Mouse (Mus musculus) midbrain, embryonic 14.5 days (tissue): Measurements from ENCODE around the gene Prkrip1. TPM values are rescaled to one million over a fixed set of nuclear protein-coding genes. Genes with fewer than 3 reads are reported as not detected.

Source experiments
- ATAC-seq: fragments of 200-750 bp; cut with Nextera tagmentation; 2 replicates; pipeline ENCODE4 v1.8.0; 2017; ENCODE audit warnings: moderate number of reproducible peaks, moderate library complexity; ENCODE audit not compliant: low FRiP score, low TSS enrichment
- DNase-seq: peaks from one replicate; pipeline ENCODE4 v3.0.0-alpha.2; 2015
- H3K27ac ChIP-seq: fragments of 300-500 bp; sonication (generic); replicated peaks from 2 replicates; pipeline ENCODE4 v1.5.1; 2014; ENCODE audit warnings: mild to moderate bottlenecking, low read depth, low read length, moderate library complexity
- H3K27me3 ChIP-seq: fragments of 300-500 bp; sonication (generic); 2 replicates; pipeline ENCODE4 v1.6.1; 2014; ENCODE audit warnings: low read length, control low read depth, mixed read lengths; ENCODE audit not compliant: control insufficient read depth, insufficient read depth
- H3K36me3 ChIP-seq: fragments of 300-500 bp; sonication (generic); 2 replicates; pipeline ENCODE4 v1.6.1; 2014; ENCODE audit warnings: low read length, control low read depth; ENCODE audit not compliant: control insufficient read depth, insufficient read depth
- H3K4me1 ChIP-seq: fragments of 300-500 bp; sonication (generic); 2 replicates; pipeline ENCODE4 v1.6.1; 2014; ENCODE audit warnings: mild to moderate bottlenecking, antibody characterized with exemption, low read length, control low read depth; ENCODE audit not compliant: control insufficient read depth, insufficient read depth
- H3K4me2 ChIP-seq: fragments of 300-500 bp; sonication (generic); 2 replicates; pipeline ENCODE4 v1.6.1; 2014; ENCODE audit warnings: mild to moderate bottlenecking, low read length, moderate library complexity
- H3K4me3 ChIP-seq: fragments of 300-500 bp; sonication (generic); replicated peaks from 2 replicates; pipeline ENCODE4 v1.5.1; 2014; ENCODE audit warnings: low read depth, low read length
- H3K9ac ChIP-seq: fragments of 300-500 bp; sonication (generic); replicated peaks from 2 replicates; pipeline ENCODE4 v1.6.1; 2014; ENCODE audit warnings: mild to moderate bottlenecking, low read length, moderate library complexity
- H3K9me3 ChIP-seq: fragments of 300-500 bp; sonication (generic); 2 replicates; pipeline ENCODE4 v1.6.1; 2016; ENCODE audit warnings: low read length, control low read depth, mixed read lengths; ENCODE audit not compliant: control insufficient read depth
- WGBS: fragments of 180-500 bp; shearing (Covaris S2); extraction: QIAGEN DNeasy Blood & Tissue Kit; methylation state at CpG from one replicate; pipeline ENCODE4 v1.1.7; 2014; 5-methylcytosine and 5-hydroxymethylcytosine counted together
- polyA plus RNA-seq: library from polyadenylated mRNA; unstranded; fragments of >200 nt; fragmentation: Nextera tagmentation; extraction: Ambion mirVana; gene quantifications from 2 replicates; pipeline ENCODE4 v1.2.1, GENCODE M21; 2014

Prkrip1 gene
- polyA plus RNA-seq, 1 experiment from 2014 or later = 60.8 TPM

DNA sequence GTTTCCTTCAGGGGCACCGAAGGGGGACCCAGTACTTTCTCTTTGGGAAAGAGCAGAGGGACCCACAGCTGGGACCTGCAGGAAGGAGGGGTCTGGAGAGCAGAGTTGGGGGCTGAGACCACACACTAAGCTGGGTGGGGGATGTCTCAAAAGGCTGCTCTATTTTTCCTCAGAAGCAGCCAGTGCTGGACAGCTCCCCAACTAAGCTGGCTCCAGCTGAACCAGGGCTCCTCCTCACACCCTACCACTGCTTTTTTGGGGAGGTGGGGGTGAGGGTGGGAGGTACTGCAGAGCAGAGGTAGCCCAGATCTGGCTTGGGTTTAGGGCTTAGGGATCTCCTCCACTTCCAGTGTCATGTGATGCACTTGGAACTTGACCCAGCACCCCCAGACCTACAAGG is 41.6 kb upstream of the Prkrip1 start:
- WGBS = 78% methylated on average over 1 of the region's 1 CpGs
- ATAC-seq = no peak
- Histone ChIP-seq H3K9me3 (no peaks in the 10 kb centered on the region), H3K27me3 (no peaks in the 10 kb centered on the region), H3K4me1 (peaks cover 26% of the 10 kb centered on the region), H3K4me3 (no peak overlapping the region), H3K4me2 (no peak overlapping the region), H3K36me3 (no peaks in the 10 kb centered on the region), H3K27ac (no peak overlapping the region), H3K9ac (no peak overlapping the region)
- no peak for DNase-seq

GRCm38 (mm10) chr5:136237607-136238006 is 38.8 kb upstream of the Prkrip1 start:
- Histone ChIP-seq H3K4me1 (peaks cover 27% of the 10 kb centered on the region), H3K4me3 (peak overlapping the region; percentile 28), H3K27me3 (no peaks in the 10 kb centered on the region), H3K9ac (peak overlapping the region; percentile 45; the same call in 1 of the 2 replicates), H3K4me2 (peak overlapping the region; percentile 59), H3K9me3 (no peaks in the 10 kb centered on the region), H3K36me3 (no peaks in the 10 kb centered on the region), H3K27ac (no peak overlapping the region)
- ATAC-seq (no peak), DNase-seq (peak; percentile 43)
- 2% methylated on average over 19 of the region's 19 CpGs for WGBS

DNA sequence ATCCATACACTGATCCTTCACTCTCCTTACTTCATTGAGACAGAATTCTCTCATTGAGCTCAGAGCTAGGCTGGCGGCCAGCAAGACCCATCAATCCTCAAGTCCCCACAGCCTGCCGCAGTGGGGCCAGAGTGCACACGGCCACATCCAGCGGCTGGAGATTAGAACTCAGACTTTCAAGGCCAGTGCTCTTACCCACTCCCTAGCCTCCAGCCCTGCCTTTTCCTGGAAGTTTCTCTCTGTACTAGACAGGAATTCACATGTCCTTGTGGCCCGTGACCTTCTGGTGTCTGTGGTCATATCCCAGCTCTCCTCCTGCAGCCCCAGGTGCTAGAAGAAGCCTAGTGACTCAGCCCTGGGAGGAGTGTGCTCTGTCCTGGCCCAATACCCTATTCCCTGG is 37.8 kb upstream of the Prkrip1 start:
- Histone ChIP-seq H3K36me3 (peaks cover 5% of the 10 kb centered on the region), H3K4me1 (peaks cover 20% of the 10 kb centered on the region), H3K4me3 (no peak overlapping the region), H3K9ac (no peak overlapping the region), H3K27ac (no peak overlapping the region), H3K9me3 (no peaks in the 10 kb centered on the region), H3K4me2 (no peak overlapping the region), H3K27me3 (no peaks in the 10 kb centered on the region)
- DNase-seq (no peak), ATAC-seq (no peak)
- 88% methylated on average over 5 of the region's 5 CpGs for WGBS

GRCm38 (mm10) chr5:136230348-136231035 is 31.7 kb upstream of the Prkrip1 start:
- no peaks in the 10 kb centered on the region for H3K9me3 ChIP-seq
- no peak overlapping the region for H3K9ac ChIP-seq
- H3K4me3 ChIP-seq = no peak overlapping the region
- no peak overlapping the region for H3K27ac ChIP-seq
- peaks cover 6% of the 10 kb centered on the region; the same call in 1 of the 2 replicates for H3K4me1 ChIP-seq
- no peak for ATAC-seq
- DNase-seq = no peak
- H3K4me2 ChIP-seq = no peak overlapping the region
- H3K36me3 ChIP-seq = peaks cover 42% of the 10 kb centered on the region
- 64% methylated on average over 4 of the region's 4 CpGs for WGBS
- no peaks in the 10 kb centered on the region for H3K27me3 ChIP-seq

DNA sequence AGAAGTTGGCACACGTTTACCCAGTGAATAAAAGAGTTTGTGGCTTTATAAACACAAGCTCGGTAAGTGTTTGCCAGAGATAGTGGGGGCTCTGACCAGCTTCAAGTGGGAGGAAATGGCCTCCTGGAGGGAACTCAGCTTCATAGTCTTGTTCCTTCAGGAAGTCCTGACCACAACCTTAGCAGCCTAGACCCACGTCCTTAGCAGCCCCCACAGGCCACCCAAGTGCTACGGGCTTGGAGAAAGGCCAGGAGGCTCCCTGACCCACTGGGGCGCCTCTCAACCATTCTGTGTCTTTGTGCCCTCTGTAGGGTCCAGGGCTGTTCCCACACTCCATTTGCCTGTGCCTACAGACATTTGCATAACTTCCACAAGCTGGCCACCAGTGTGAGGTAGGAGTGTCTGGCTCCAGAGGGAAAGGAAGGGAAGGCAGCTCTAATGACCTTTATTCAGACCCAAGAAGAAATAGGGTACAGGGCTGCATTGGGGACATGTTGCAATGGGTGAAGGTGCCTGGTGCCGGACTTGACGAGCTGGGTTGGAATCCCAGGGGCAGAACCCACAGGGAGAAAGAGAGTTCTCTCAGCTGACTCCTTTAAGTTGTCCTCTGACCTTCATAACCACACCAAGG is 27.6 kb upstream of the Prkrip1 start:
- no peaks in the 10 kb centered on the region for H3K4me1 ChIP-seq
- H3K4me2 ChIP-seq = no peak overlapping the region
- H3K27me3 ChIP-seq = no peaks in the 10 kb centered on the region
- H3K4me3 ChIP-seq = no peak overlapping the region
- no peak overlapping the region for H3K9ac ChIP-seq
- ATAC-seq = no peak
- H3K27ac ChIP-seq = no peak overlapping the region
- no peaks in the 10 kb centered on the region for H3K9me3 ChIP-seq
- DNase-seq = no peak
- WGBS = 86% methylated on average over 7 of the region's 7 CpGs
- peaks cover 70% of the 10 kb centered on the region for H3K36me3 ChIP-seq

- 83% methylated on average over 12 of the region's 12 CpGs for WGBS
- H3K4me2 ChIP-seq = no peak overlapping the region
- no peak for DNase-seq
- H3K27me3 ChIP-seq = no peaks in the 10 kb centered on the region
- ATAC-seq = no peak
- H3K4me3 ChIP-seq = no peak overlapping the region
- H3K4me1 ChIP-seq = no peaks in the 10 kb centered on the region
- H3K36me3 ChIP-seq = peaks cover 43% of the 10 kb centered on the region
- H3K9ac ChIP-seq = no peak overlapping the region
- H3K27ac ChIP-seq = no peak overlapping the region
- no peaks in the 10 kb centered on the region for H3K9me3 ChIP-seq
These were observed 19.8 kb upstream of the Prkrip1 start for GRCm38 (mm10) chr5:136218585-136218984.

GRCm38 (mm10) chr5:136217932-136218381 is 19.2 kb upstream of the Prkrip1 start:
- H3K27me3 ChIP-seq = no peaks in the 10 kb centered on the region
- H3K4me3 ChIP-seq = no peak overlapping the region
- ATAC-seq = no peak
- H3K9ac ChIP-seq = no peak overlapping the region
- 71% methylated on average over 4 of the region's 4 CpGs for WGBS
- no peak overlapping the region for H3K4me2 ChIP-seq
- no peaks in the 10 kb centered on the region for H3K4me1 ChIP-seq
- no peak overlapping the region for H3K27ac ChIP-seq
- peaks cover 40% of the 10 kb centered on the region for H3K36me3 ChIP-seq
- no peak for DNase-seq
- H3K9me3 ChIP-seq = no peaks in the 10 kb centered on the region

GRCm38 (mm10) chr5:136217004-136217665 is 18.4 kb upstream of the Prkrip1 start:
- H3K27ac ChIP-seq = no peak overlapping the region
- no peak for DNase-seq
- no peak overlapping the region for H3K4me2 ChIP-seq
- ATAC-seq = no peak
- no peaks in the 10 kb centered on the region for H3K27me3 ChIP-seq
- no peak overlapping the region for H3K4me3 ChIP-seq
- H3K9me3 ChIP-seq = no peaks in the 10 kb centered on the region
- H3K36me3 ChIP-seq = peaks cover 35% of the 10 kb centered on the region
- H3K4me1 ChIP-seq = no peaks in the 10 kb centered on the region
- 87% methylated on average over 18 of the region's 18 CpGs for WGBS
- H3K9ac ChIP-seq = no peak overlapping the region
